Mouse (Mus musculus) midbrain, postnatal 0 days (tissue): ENCODE data around the gene Fibp. TPM values are rescaled to one million over a fixed set of nuclear protein-coding genes. Genes with fewer than 3 reads are reported as not detected.

Source experiments
- ATAC-seq: fragments of 200-750 bp; cut with Nextera tagmentation; 2 replicates; pipeline ENCODE4 v1.8.0; 2017; ENCODE audit warnings: moderate number of reproducible peaks, mild to moderate bottlenecking, moderate TSS enrichment, moderate library complexity; ENCODE audit not compliant: low FRiP score
- DNase-seq: peaks from one replicate; pipeline ENCODE4 v3.0.0-alpha.2; 2015; ENCODE audit warnings: low spot score
- H3K27ac ChIP-seq: fragments of 300-500 bp; sonication (generic); 2 replicates; pipeline ENCODE4 v1.5.1; 2014; ENCODE audit warnings: low read depth, mild to moderate bottlenecking, low read length, mixed read lengths
- H3K27me3 ChIP-seq: fragments of 300-500 bp; sonication (generic); 2 replicates; pipeline ENCODE4 v1.6.1; 2014; ENCODE audit warnings: low read length, control low read depth, mixed read lengths; ENCODE audit not compliant: insufficient read depth
- H3K36me3 ChIP-seq: fragments of 300-500 bp; sonication (generic); 2 replicates; pipeline ENCODE4 v1.6.1; 2014; ENCODE audit warnings: low read length, control low read depth, mixed read lengths; ENCODE audit not compliant: insufficient read depth
- H3K4me1 ChIP-seq: fragments of 300-500 bp; sonication (generic); 2 replicates; pipeline ENCODE4 v1.6.1; 2014; ENCODE audit warnings: mild to moderate bottlenecking, control low read depth, antibody characterized with exemption, low read length, mixed read lengths; ENCODE audit not compliant: insufficient read depth
- H3K4me2 ChIP-seq: fragments of 300-500 bp; sonication (generic); 2 replicates; pipeline ENCODE4 v1.6.1; 2014; ENCODE audit warnings: low read depth, mild to moderate bottlenecking, low read length, mixed read lengths; ENCODE audit not compliant: poor library complexity, severe bottlenecking
- H3K4me3 ChIP-seq: fragments of 300-500 bp; sonication (generic); 2 replicates; pipeline ENCODE4 v1.5.1; 2014; ENCODE audit warnings: low read depth, mild to moderate bottlenecking, low read length, moderate library complexity
- H3K9ac ChIP-seq: fragments of 300-500 bp; sonication (generic); replicated peaks from 2 replicates; pipeline ENCODE4 v1.6.1; 2014; ENCODE audit warnings: mild to moderate bottlenecking, low read length, moderate library complexity, mixed read lengths; ENCODE audit not compliant: poor library complexity, severe bottlenecking
- H3K9me3 ChIP-seq: fragments of 300-500 bp; sonication (generic); 2 replicates; pipeline ENCODE4 v1.6.1; 2016; ENCODE audit warnings: low read length, control low read depth
- CTCF ChIP-seq: IDR thresholded peaks from 2 replicates; pipeline ENCODE4 v1.5.1; 2016; ENCODE audit warnings: antibody characterized with exemption, mild to moderate bottlenecking
- WGBS: fragments of 180-500 bp; shearing (Covaris S2); extraction: QIAGEN DNeasy Blood & Tissue Kit; methylation state at CpG from one replicate; pipeline ENCODE4 v1.1.7; 2014; 5-methylcytosine and 5-hydroxymethylcytosine counted together
- polyA plus RNA-seq: library from polyadenylated mRNA; unstranded; fragments of >200 nt; fragmentation: Nextera tagmentation; extraction: Ambion mirVana; gene quantifications from 2 replicates; pipeline ENCODE4 v1.2.1, GENCODE M21; 2015
- total RNA-seq: library from RNA; depleted of rRNA; stranded (reverse); fragments of >200 nt; gene quantifications from 2 replicates; pipeline ENCODE4 v1.2.3, GENCODE M21; 2014

Fibp gene
- total and polyA plus RNA-seq, 2 experiments from 2014 or later = 122 to 174 TPM

DNA sequence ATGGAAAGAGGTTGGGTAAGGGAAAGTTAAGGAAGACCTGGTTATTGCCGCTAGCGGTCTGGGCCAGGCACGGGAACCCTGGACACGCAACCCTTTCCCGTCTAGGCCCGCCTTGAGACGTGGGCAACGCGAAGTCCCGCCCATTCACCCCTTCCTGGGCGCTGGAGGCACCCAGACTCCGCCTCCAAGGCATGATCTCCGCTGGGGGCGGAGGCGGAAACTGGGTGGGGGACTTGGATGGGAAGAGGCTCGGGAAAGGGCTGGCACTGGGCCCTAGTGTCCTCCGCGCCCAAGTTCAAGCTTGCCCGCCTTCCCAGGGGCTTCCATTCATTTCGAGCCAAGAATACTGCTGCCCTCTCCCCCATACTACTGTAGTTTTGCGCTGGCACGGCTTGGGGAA is 13.3 kb downstream of the Fibp start, which contains the start of gene Efemp2:
Efemp2 (plus strand) TSS at position 235 of the 400 bp plus-strand sequence.
- peak within 1 kb of the TSS; percentile 58 for H3K4me3 ChIP-seq
- DNase-seq (peak; percentile 78), ATAC-seq (peak; percentile 54)
- peak within 1 kb of the TSS; percentile 77 for H3K9ac ChIP-seq
- WGBS = 3% methylated on average over 22 of the region's 22 CpGs
- H3K27me3 ChIP-seq = no peaks in the 10 kb centered on the region
- peak within 1 kb of the TSS; percentile 33 for H3K27ac ChIP-seq
- H3K36me3 ChIP-seq = peaks cover 4% of the 10 kb centered on the region; the same call in 1 of the 2 replicates
- H3K9me3 ChIP-seq = no peaks in the 10 kb centered on the region
- peak within 1 kb of the TSS; percentile 92 for H3K4me2 ChIP-seq
- peaks cover 14% of the 10 kb centered on the region for H3K4me1 ChIP-seq
- no peak for TF ChIP-seq CTCF

DNA sequence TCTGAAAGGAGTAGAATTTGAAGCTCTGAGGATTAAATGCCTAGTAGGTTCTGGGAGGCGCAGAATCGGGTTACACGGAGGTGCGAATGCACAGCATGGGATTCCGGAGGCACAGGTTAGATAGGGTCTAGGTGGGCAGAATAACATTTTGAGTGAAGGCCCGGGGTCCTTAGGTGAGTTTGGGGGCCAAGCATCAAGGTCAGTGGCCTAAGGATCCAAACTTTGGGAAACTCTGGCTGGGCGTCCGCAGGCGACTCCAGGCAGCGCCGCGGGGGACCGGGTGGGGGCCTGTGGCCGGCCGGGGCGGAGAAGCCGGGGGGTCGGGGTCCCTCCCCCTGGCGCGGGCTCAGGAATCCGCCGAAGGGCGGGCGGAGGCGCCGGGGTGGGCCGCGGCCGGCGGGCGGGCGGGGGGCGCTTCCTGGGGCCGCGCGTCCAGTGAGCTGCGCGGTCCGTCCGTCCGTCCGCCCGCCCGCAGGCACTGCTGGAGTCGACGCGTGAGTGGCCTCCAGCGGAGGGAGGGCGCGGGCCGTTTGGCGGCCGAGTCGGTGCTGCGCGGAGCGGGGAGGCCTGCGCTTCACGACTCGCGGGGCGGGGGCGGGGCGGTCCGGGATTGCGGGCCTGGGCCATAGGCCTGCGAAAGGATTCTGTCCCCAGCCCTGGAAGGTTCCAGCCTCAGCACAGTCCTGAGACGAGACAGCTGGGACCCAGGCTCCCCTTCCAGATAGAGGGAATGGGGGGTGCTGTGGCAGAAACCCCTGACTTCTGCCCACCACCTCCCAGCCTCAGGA is 14.1 kb downstream of the Fibp start:
- under 1% methylated on average over 54 of the region's 68 CpGs for WGBS
- Histone ChIP-seq H3K4me3 (peak overlapping the region; percentile 58), H3K4me2 (peak overlapping the region; percentile 92), H3K27me3 (no peaks in the 10 kb centered on the region), H3K9ac (peak overlapping the region; percentile 77), H3K27ac (peak overlapping the region; percentile 33), H3K4me1 (peaks cover 14% of the 10 kb centered on the region), H3K36me3 (peaks cover 7% of the 10 kb centered on the region; the same call in 1 of the 2 replicates), H3K9me3 (no peaks in the 10 kb centered on the region)
- DNase-seq = peak; percentile 19
- no peak for TF ChIP-seq CTCF
- peak; percentile 36; the same call in 1 of the 2 replicates for ATAC-seq

DNA sequence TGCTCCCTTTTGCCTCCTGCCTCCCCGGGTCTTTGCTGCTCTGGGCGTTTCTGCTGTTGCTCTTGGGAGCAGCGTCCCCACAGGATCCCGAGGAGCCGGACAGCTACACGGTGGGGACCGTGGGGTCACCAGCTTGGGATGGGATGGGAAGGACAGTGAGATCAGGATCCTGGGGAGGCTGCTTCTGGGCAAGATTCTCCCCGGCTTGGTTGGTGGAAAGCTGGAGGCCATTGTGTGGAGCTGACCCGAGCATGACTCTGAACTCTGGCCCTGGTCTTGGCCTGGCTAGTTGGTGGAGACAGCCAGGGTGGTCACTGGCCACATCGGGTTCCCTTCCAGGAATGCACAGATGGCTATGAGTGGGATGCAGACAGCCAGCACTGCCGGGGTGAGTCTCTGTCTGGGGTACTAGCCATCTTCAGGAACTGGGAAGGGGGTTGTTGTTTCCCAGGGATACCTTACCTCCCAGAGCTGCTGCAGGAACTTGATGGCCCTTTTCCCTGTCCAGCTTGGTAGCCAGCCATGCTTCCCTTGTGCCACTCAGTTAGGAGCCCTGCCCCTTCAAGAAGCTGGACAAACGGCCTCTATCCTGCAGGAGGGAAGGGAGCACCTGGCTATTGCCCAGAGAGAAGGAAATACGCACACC is 14.8 kb downstream of the Fibp start:
- peaks cover 14% of the 10 kb centered on the region for H3K4me1 ChIP-seq
- peak overlapping the region; percentile 92 for H3K4me2 ChIP-seq
- peak overlapping the region; percentile 77 for H3K9ac ChIP-seq
- no peak for TF ChIP-seq CTCF
- DNase-seq = no peak
- no peaks in the 10 kb centered on the region for H3K27me3 ChIP-seq
- ATAC-seq = no peak
- H3K27ac ChIP-seq = peak overlapping the region; percentile 33
- peaks cover 11% of the 10 kb centered on the region; the same call in 1 of the 2 replicates for H3K36me3 ChIP-seq
- H3K4me3 ChIP-seq = peak overlapping the region; percentile 58
- H3K9me3 ChIP-seq = no peaks in the 10 kb centered on the region
- WGBS = 26% methylated on average over 13 of the region's 13 CpGs

DNA sequence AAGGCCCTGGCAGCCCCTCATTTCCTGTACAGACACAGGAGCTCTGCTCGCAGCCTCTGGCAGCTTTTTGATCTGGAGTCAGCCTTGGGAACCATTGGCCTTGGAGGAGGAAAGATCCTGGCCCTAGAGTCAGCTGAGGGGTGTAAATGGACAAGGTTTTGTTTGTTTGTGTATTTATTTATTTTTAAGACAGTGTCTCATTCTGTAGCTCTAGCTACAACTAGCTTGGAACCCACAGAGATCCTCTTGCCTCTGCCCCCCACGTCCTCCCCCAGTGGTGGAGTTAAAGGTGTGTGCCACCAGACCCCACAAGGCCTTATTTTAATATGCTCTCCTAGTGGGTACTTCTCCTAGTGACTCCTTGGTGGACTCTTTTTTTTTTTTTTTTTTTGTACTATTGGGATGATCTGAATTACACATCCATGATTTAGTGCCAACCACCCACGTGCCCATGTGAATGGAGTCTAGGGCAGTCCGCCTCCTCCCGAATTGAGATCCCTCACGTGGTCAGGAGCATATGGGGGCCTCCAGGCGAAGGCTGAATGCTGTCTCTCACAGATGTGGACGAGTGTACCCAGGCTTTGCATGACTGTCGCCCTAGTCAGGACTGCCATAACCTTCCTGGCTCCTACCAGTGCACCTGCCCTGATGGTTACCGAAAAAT is 16.7 kb downstream of the Fibp start:
- TF ChIP-seq CTCF = no peak

DNA sequence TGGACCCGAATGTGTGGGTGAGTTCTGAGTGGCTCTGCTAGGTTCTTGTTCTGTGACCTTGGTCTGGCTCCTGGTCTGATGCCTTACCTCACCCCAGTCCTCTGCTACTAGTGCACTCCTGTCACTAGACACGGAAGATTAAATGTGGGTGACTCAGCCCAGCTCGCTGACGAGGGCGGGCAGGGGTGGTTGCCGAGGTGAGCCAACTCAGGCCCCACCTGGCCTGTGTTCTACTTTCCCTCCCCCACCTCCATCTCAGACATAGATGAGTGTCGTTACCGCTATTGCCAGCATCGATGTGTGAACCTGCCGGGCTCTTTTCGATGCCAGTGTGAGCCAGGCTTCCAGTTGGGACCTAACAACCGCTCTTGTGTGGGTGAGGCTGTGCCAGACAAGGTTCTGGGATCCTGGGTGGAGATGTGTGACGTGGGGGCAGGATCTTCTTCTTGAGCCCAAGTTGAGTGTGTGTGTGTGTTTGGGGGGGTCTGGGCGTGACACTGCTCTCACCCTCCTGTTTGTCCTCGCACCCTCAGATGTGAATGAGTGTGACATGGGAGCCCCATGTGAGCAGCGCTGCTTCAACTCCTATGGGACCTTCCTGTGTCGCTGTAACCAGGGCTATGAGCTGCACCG is 17.4 kb downstream of the Fibp start:
- H3K27ac ChIP-seq = no peak overlapping the region
- 93% methylated on average over 18 of the region's 18 CpGs for WGBS
- peaks cover 30% of the 10 kb centered on the region for H3K36me3 ChIP-seq
- TF ChIP-seq CTCF = no peak
- no peaks in the 10 kb centered on the region for H3K27me3 ChIP-seq
- H3K4me3 ChIP-seq = no peak overlapping the region
- H3K9me3 ChIP-seq = no peaks in the 10 kb centered on the region
- ATAC-seq (no peak), DNase-seq (no peak)
- no peak overlapping the region for H3K9ac ChIP-seq
- no peak overlapping the region for H3K4me2 ChIP-seq
- peaks cover 14% of the 10 kb centered on the region for H3K4me1 ChIP-seq

More for the DNA sequence above, 16.7 kb downstream of the Fibp start:
- Histone ChIP-seq H3K27me3 (no peaks in the 10 kb centered on the region), H3K9ac (no peak overlapping the region), H3K9me3 (no peaks in the 10 kb centered on the region), H3K4me3 (no peak overlapping the region), H3K27ac (no peak overlapping the region), H3K36me3 (peaks cover 28% of the 10 kb centered on the region), H3K4me1 (peaks cover 14% of the 10 kb centered on the region), H3K4me2 (no peak overlapping the region)
- no peak for ATAC-seq
- DNase-seq = no peak
- WGBS = 90% methylated on average over 10 of the region's 10 CpGs
